Mouse (Mus musculus) forebrain, embryonic 15.5 days (tissue): ENCODE data around the gene Lypd1. TPM values are rescaled to one million over a fixed set of nuclear protein-coding genes. Genes with fewer than 3 reads are reported as not detected.
A peak's percentile ranks its signal among the peaks of the same experiment; 100 is the strongest.

ENCODE experiments used
- ATAC-seq: fragments of 200-750 bp; cut with Nextera tagmentation; replicated peaks from 2 replicates; pipeline ENCODE4 v1.8.0; 2017; ENCODE audit warnings: mild to moderate bottlenecking, moderate TSS enrichment, moderate library complexity
- H3K27ac ChIP-seq: fragments of 300-500 bp; sonication (generic); replicated peaks from 2 replicates; pipeline ENCODE4 v1.5.1; 2015; ENCODE audit warnings: mild to moderate bottlenecking, inconsistent platforms
- H3K27me3 ChIP-seq: fragments of 300-500 bp; sonication (generic); 2 replicates; pipeline ENCODE4 v1.6.1; 2015; ENCODE audit warnings: inconsistent platforms
- H3K36me3 ChIP-seq: fragments of 300-500 bp; sonication (generic); 2 replicates; pipeline ENCODE4 v1.6.1; 2015; ENCODE audit warnings: mild to moderate bottlenecking, inconsistent platforms
- H3K4me1 ChIP-seq: fragments of 300-500 bp; sonication (generic); 2 replicates; pipeline ENCODE4 v1.6.1; 2015; ENCODE audit warnings: inconsistent platforms
- H3K4me2 ChIP-seq: fragments of 300-500 bp; sonication (generic); replicated peaks from 2 replicates; pipeline ENCODE4 v1.6.1; 2015; ENCODE audit warnings: mild to moderate bottlenecking, inconsistent platforms
- H3K4me3 ChIP-seq: fragments of 300-500 bp; sonication (generic); 2 replicates; pipeline ENCODE4 v1.5.1; 2015; ENCODE audit warnings: mild to moderate bottlenecking, inconsistent platforms
- H3K9ac ChIP-seq: fragments of 300-500 bp; sonication (generic); replicated peaks from 2 replicates; pipeline ENCODE4 v1.6.1; 2015; ENCODE audit warnings: mild to moderate bottlenecking, inconsistent platforms
- H3K9me3 ChIP-seq: fragments of 300-500 bp; sonication (generic); 2 replicates; pipeline ENCODE4 v1.6.1; 2016; ENCODE audit warnings: inconsistent platforms
- WGBS: fragments of 180-500 bp; shearing (Covaris S2); methylation state at CpG from one replicate; pipeline ENCODE4 v1.1.7; 2015; ENCODE audit warnings: mixed read lengths; 5-methylcytosine and 5-hydroxymethylcytosine counted together
- polyA plus RNA-seq: library from polyadenylated mRNA; unstranded; fragments of >200 nt; fragmentation: Nextera tagmentation; extraction: Ambion mirVana; gene quantifications from 2 replicates; pipeline ENCODE4 v1.2.1, GENCODE M21; 2015

Lypd1 gene
- polyA plus RNA-seq, 1 experiment from 2014 or later: 34.4 TPM

DNA sequence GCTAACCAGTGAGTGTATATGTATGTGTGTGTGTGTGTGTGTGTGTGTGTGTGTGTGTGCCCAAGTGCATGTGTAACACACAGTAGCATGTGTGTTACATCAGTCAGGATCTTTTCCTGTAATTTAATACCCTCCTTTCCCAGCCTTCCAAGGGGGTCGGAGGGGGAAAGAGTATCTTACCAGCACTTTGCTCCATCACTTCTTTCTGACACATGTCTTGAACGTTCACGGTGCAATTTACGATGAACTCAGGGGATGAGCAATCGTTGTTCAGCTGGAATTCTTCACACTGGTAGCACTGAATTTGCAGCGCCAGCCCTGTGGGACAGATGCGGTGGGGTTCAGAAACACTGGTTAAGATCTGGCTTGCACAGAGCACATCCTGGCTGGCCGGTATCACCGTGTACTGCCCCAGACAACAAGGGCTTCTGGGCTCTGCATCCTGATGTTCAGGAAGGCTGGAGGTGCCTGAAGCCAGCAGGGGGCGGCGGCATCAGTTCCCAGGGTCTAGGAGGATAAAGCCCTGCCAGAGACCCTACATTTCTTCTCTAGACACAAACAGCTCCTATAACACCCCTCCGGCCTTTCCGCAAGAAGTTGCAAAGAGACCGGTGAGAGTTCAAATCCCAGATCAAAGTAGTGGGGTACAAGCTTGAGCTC, 2.6 kb downstream of the Lypd1 start:
- H3K4me3 ChIP-seq: peak overlapping the region; percentile 55
- peaks cover 33% of the 10 kb centered on the region for H3K4me1 ChIP-seq
- H3K4me2 ChIP-seq: peak overlapping the region; percentile 97
- no peaks in the 10 kb centered on the region for H3K9me3 ChIP-seq
- peak; percentile 20; the same call in 1 of the 2 replicates for ATAC-seq
- no peaks in the 10 kb centered on the region for H3K36me3 ChIP-seq
- 7% methylated on average over 14 of the region's 14 CpGs for WGBS
- no peak overlapping the region for H3K9ac ChIP-seq
- peaks cover 4% of the 10 kb centered on the region; the same call in 1 of the 2 replicates for H3K27me3 ChIP-seq
- H3K27ac ChIP-seq: no peak overlapping the region

DNA sequence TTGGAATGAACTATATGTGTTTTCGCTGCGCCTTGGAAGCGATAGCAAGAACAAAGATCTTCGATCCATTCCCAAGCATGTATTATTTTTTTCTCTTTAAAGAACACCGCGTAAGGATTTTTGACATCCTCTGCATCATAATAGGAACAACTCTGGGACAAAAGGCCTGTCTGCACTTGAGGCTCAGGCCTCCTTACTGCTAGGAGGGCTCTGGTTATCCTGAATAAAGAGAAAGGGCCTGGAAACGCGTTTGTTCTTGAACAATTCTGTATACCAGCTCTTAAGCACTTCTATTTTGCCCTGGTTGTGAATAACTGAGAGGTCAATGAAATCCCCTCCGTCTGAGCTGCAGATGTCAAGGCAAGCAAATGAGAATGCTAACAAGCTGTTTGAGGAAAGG, 19.7 kb downstream of the Lypd1 start:
- 33% methylated on average over 9 of the region's 9 CpGs for WGBS
- no peak for ATAC-seq
- H3K4me3 ChIP-seq: no peak overlapping the region
- H3K27ac ChIP-seq: no peak overlapping the region
- no peak overlapping the region for H3K4me2 ChIP-seq
- H3K4me1 ChIP-seq: no peaks in the 10 kb centered on the region
- H3K9me3 ChIP-seq: no peaks in the 10 kb centered on the region
- H3K9ac ChIP-seq: no peak overlapping the region
- no peaks in the 10 kb centered on the region for H3K27me3 ChIP-seq
- no peaks in the 10 kb centered on the region for H3K36me3 ChIP-seq

- ATAC-seq: no peak
- Histone ChIP-seq H3K4me3 (no peak overlapping the region), H3K36me3 (no peaks in the 10 kb centered on the region), H3K4me2 (no peak overlapping the region), H3K9me3 (no peaks in the 10 kb centered on the region), H3K4me1 (no peaks in the 10 kb centered on the region; the same call in 1 of the 2 replicates), H3K9ac (no peak overlapping the region), H3K27me3 (no peaks in the 10 kb centered on the region), H3K27ac (no peak overlapping the region)
- WGBS: 16% methylated on average over 7 of the region's 7 CpGs
Observed at GRCm38 (mm10) chr1:125870056-125870455, 42.8 kb downstream of the Lypd1 start.

GRCm38 (mm10) chr1:125858631-125859030, 54.3 kb downstream of the Lypd1 start:
- ATAC-seq: no peak
- Histone ChIP-seq H3K27me3 (no peaks in the 10 kb centered on the region), H3K4me2 (no peak overlapping the region), H3K27ac (no peak overlapping the region), H3K9ac (no peak overlapping the region), H3K4me1 (no peaks in the 10 kb centered on the region), H3K36me3 (no peaks in the 10 kb centered on the region), H3K9me3 (no peaks in the 10 kb centered on the region), H3K4me3 (no peak overlapping the region)
- 75% methylated on average over 5 of the region's 5 CpGs for WGBS

GRCm38 (mm10) chr1:125854646-125855045, 58.3 kb downstream of the Lypd1 start:
- Histone ChIP-seq H3K36me3 (no peaks in the 10 kb centered on the region), H3K27ac (no peak overlapping the region), H3K4me1 (no peaks in the 10 kb centered on the region), H3K9ac (no peak overlapping the region), H3K4me2 (no peak overlapping the region), H3K9me3 (no peaks in the 10 kb centered on the region), H3K4me3 (no peak overlapping the region), H3K27me3 (no peaks in the 10 kb centered on the region)
- WGBS: 4% methylated on average over 5 of the region's 5 CpGs
- no peak for ATAC-seq

DNA sequence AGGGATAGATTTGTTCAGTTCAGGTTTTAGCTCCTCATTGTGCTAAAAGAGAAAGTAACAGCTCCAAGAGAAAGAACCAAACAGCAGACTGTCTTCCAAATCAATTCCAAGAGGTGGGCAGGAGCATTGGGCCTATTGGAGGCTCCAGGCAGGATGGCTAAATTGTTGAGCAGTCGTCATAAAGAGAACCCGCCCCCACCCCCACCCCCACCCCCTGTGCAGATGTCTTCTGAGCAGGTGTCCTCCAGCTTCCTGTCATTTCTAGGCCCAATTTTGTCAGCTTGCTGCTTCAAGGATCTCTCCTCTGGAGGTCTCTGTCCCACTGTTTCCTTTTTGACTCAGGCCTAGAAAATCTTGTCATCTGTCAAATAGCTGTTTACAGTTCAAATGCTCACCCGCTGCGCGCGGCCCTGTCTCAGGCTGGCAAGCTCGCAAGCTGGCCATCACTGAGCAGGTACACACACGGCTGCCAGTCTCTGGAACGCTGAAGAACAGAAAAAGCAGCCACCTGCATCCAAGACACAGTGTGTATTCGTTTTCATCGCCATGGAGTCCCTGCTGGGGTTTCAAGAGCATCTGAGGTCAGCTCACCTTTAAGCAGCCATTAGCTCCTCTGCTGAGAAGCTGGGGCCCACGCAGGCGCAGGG, 73.0 kb downstream of the Lypd1 start:
- Histone ChIP-seq H3K4me3 (no peak overlapping the region), H3K9me3 (no peaks in the 10 kb centered on the region), H3K4me1 (no peaks in the 10 kb centered on the region), H3K9ac (no peak overlapping the region), H3K4me2 (no peak overlapping the region), H3K27me3 (no peaks in the 10 kb centered on the region), H3K36me3 (no peaks in the 10 kb centered on the region), H3K27ac (no peak overlapping the region)
- no peak for ATAC-seq
- 47% methylated on average over 13 of the region's 13 CpGs for WGBS

DNA sequence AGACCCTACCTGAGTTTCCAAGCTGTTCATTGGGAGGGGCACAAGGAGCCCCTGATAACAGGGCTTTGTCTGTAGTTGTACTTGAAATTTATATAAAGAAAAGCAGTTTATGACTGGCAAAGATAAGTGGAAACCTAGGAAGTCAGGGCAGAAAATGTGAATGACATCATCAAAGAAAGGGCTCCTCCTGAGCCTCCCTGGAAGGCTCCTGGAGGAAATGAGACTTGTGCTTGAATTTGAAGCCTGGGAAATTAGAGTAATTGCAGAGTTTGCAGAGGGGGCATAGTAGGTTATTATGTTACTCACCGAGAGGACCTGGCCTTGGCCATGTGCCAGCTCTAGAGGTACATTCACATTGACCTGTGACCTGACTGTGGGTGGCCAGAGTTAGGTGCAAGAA, 75.4 kb downstream of the Lypd1 start:
- no peaks in the 10 kb centered on the region for H3K36me3 ChIP-seq

GRCm38 (mm10) chr1:125823611-125824010, 89.3 kb downstream of the Lypd1 start:
- H3K4me3 ChIP-seq: no peak overlapping the region
- ATAC-seq: no peak
- no peak overlapping the region for H3K27ac ChIP-seq
- H3K9ac ChIP-seq: no peak overlapping the region
- no peaks in the 10 kb centered on the region for H3K9me3 ChIP-seq
- WGBS: 80% methylated on average over 4 of the region's 4 CpGs
- no peaks in the 10 kb centered on the region for H3K4me1 ChIP-seq
- no peaks in the 10 kb centered on the region for H3K36me3 ChIP-seq
- no peak overlapping the region for H3K4me2 ChIP-seq
- no peaks in the 10 kb centered on the region for H3K27me3 ChIP-seq

More for the DNA sequence above, 75.4 kb downstream of the Lypd1 start:
- Histone ChIP-seq H3K4me3 (no peak overlapping the region), H3K27ac (no peak overlapping the region), H3K27me3 (no peaks in the 10 kb centered on the region), H3K4me1 (no peaks in the 10 kb centered on the region), H3K9me3 (no peaks in the 10 kb centered on the region), H3K4me2 (no peak overlapping the region), H3K9ac (no peak overlapping the region)
- WGBS: 21% methylated on average over 1 of the region's 1 CpGs
- ATAC-seq: no peak

GRCm38 (mm10) chr1:125821101-125821500, 91.8 kb downstream of the Lypd1 start:
- ATAC-seq: no peak
- H3K36me3 ChIP-seq: no peaks in the 10 kb centered on the region
- no peaks in the 10 kb centered on the region for H3K27me3 ChIP-seq
- H3K4me2 ChIP-seq: no peak overlapping the region
- no peak overlapping the region for H3K4me3 ChIP-seq
- no peaks in the 10 kb centered on the region for H3K9me3 ChIP-seq
- H3K27ac ChIP-seq: no peak overlapping the region
- no peaks in the 10 kb centered on the region for H3K4me1 ChIP-seq
- no peak overlapping the region for H3K9ac ChIP-seq
- whole genome bisulfite sequencing: 72% methylated on average over 7 of the region's 7 CpGs

Other genes with a start within 250 kb of the Lypd1 start
- gene Gpr39, start 236.1 kb downstream of the Lypd1 start, polyA plus RNA-seq: not detected in 2 replicates